Mouse (Mus musculus) gastrocnemius, adult 2 months (tissue): ENCODE results near the gene Ccdc162. TPM values are rescaled to one million over a fixed set of nuclear protein-coding genes. Genes with fewer than 3 reads are reported as not detected.

Source experiments
- DNase-seq: peaks from one replicate; pipeline ENCODE4 v3.0.0; 2022
- H3K27ac ChIP-seq: fragments of 200-600 bp; 2 replicates; pipeline ENCODE4 v1.8.1; 2022; ENCODE audit warnings: mild to moderate bottlenecking
- H3K4me3 ChIP-seq: fragments of 200-600 bp; 2 replicates; pipeline ENCODE4 v1.8.1; 2022; ENCODE audit warnings: mild to moderate bottlenecking, moderate library complexity
- CTCF ChIP-seq: fragments of 200-600 bp; IDR thresholded peaks from 2 replicates; pipeline ENCODE4 v1.8.1; 2022; ENCODE audit warnings: antibody characterized with exemption, mild to moderate bottlenecking, moderate library complexity
- intact Hi-C: fragments of 180-260 bp; cut with DNase I; formaldehyde crosslinking; loops from one replicate; pipeline ENCODE4 v1.15.1; 2025
- total RNA-seq, 2 experiments: library from RNA; stranded (reverse); gene quantifications; 2 replicates each; pipeline ENCODE4 v1.2.3; 2021

The Ccdc162 gene
- total RNA-seq, 2 experiments from 2014 or later, result 0.89 to 1.3 TPM

- H3K4me3 ChIP-seq, result no peak overlapping the region
- intact Hi-C loops, result loop anchor here (5.0 kb wide), 1 partner anchor 69 kb away; no protein-coding TSS in a partner anchor
- no peak overlapping the region for H3K27ac ChIP-seq
- no peak for TF ChIP-seq CTCF
- DNase-seq, result no peak
Measured at GRCm38 (mm10) chr10:41608485-41608884, 107.9 kb downstream of the Ccdc162 start.

GRCm38 (mm10) chr10:41602667-41603066 lies 113.8 kb downstream of the Ccdc162 start:
- no peak for DNase-seq
- intact Hi-C loops, result no loop called here
- H3K4me3 ChIP-seq, result no peak overlapping the region
- TF ChIP-seq CTCF, result no peak
- no peak overlapping the region for H3K27ac ChIP-seq

- DNase-seq, result no peak
- intact Hi-C loops, result no loop called here
- H3K27ac ChIP-seq, result no peak overlapping the region
- no peak for TF ChIP-seq CTCF
- no peak overlapping the region for H3K4me3 ChIP-seq
Measured at GRCm38 (mm10) chr10:41601898-41602545, 114.4 kb downstream of the Ccdc162 start.

- DNase-seq, result no peak
Measured at GRCm38 (mm10) chr10:41601302-41601701, 115.1 kb downstream of the Ccdc162 start.

GRCm38 (mm10) chr10:41599051-41599450 lies 117.4 kb downstream of the Ccdc162 start:
- peak overlapping the region; percentile 77 for H3K27ac ChIP-seq
- peak; percentile 80 for DNase-seq
- intact Hi-C loops, result loop anchor here (2.0 to 5.0 kb wide), 2 partner anchors 67 to 80 kb away; partner anchors contain the start of gene Cd164
- TF ChIP-seq CTCF, result no peak
- H3K4me3 ChIP-seq, result no peak overlapping the region

More at GRCm38 (mm10) chr10:41601302-41601701, 115.1 kb downstream of the Ccdc162 start:
- TF ChIP-seq CTCF, result no peak
- H3K4me3 ChIP-seq, result no peak overlapping the region
- no peak overlapping the region for H3K27ac ChIP-seq
- intact Hi-C loops, result no loop called here

GRCm38 (mm10) chr10:41598221-41598620 lies 118.2 kb downstream of the Ccdc162 start:
- H3K27ac ChIP-seq, result peak overlapping the region; percentile 77
- no peak for TF ChIP-seq CTCF

GRCm38 (mm10) chr10:41595550-41595949 lies 120.9 kb downstream of the Ccdc162 start:
- H3K27ac ChIP-seq, result peak overlapping the region; percentile 66
- DNase-seq, result no peak
- no peak for TF ChIP-seq CTCF
- intact Hi-C loops, result loop anchor here (5.0 kb wide), 1 partner anchor 63 kb away; no protein-coding TSS in a partner anchor
- H3K4me3 ChIP-seq, result no peak overlapping the region

More at GRCm38 (mm10) chr10:41598221-41598620, 118.2 kb downstream of the Ccdc162 start:
- intact Hi-C loops, result loop anchor here (2.0 to 5.0 kb wide), 2 partner anchors 66 to 79 kb away; partner anchors contain the start of gene Cd164
- peak; percentile 72 for DNase-seq
- peak overlapping the region; percentile 28; the same call in 1 of the 2 replicates for H3K4me3 ChIP-seq

GRCm38 (mm10) chr10:41594957-41595356 lies 121.5 kb downstream of the Ccdc162 start:
- Histone ChIP-seq H3K27ac (peak overlapping the region; percentile 66), H3K4me3 (no peak overlapping the region)
- DNase-seq, result no peak
- intact Hi-C loops, result loop anchor here (5.0 kb wide), 1 partner anchor 63 kb away; no protein-coding TSS in a partner anchor
- no peak for TF ChIP-seq CTCF

GRCm38 (mm10) chr10:41594433-41594832 lies 122.0 kb downstream of the Ccdc162 start:
- intact Hi-C loops, result no loop called here
- Histone ChIP-seq H3K4me3 (no peak overlapping the region), H3K27ac (no peak overlapping the region)
- no peak for TF ChIP-seq CTCF
- DNase-seq, result no peak

- intact Hi-C loops, result no loop called here
- Histone ChIP-seq H3K27ac (no peak overlapping the region), H3K4me3 (no peak overlapping the region)
- no peak for TF ChIP-seq CTCF
- DNase-seq, result no peak
Measured at GRCm38 (mm10) chr10:41588616-41589015, 127.8 kb downstream of the Ccdc162 start.

GRCm38 (mm10) chr10:41586947-41587852 lies 129.2 kb downstream of the Ccdc162 start:
- Histone ChIP-seq H3K27ac (no peak overlapping the region), H3K4me3 (no peak overlapping the region)
- TF ChIP-seq CTCF, result no peak
- intact Hi-C loops, result no loop called here
- no peak for DNase-seq

GRCm38 (mm10) chr10:41583383-41583782 lies 133.1 kb downstream of the Ccdc162 start:
- no peak for TF ChIP-seq CTCF
- DNase-seq, result peak; percentile 55
- Histone ChIP-seq H3K4me3 (no peak overlapping the region), H3K27ac (peak overlapping the region; percentile 80)
- intact Hi-C loops, result no loop called here
